Mouse (Mus musculus) adrenal gland, postnatal 36 days (tissue): ENCODE measurements around the gene Magi1. TPM values are rescaled to one million over a fixed set of nuclear protein-coding genes. Genes with fewer than 3 reads are reported as not detected.

ENCODE experiments used
- DNase-seq, 2 experiments: peaks; one replicate each; pipeline ENCODE4 v3.0.0; 2021; ENCODE audit warnings: mixed read lengths in 1 of 2
- total RNA-seq, 2 experiments: library from RNA; stranded (reverse); gene quantifications; 2 replicates each; pipeline ENCODE4 v1.2.3; 2021

Magi1 gene
- total RNA-seq, 2 experiments from 2014 or later, result 12.6 to 41.2 TPM

GRCm38 (mm10) chr6:94257831-94258173, 25.9 kb downstream of the Magi1 start:
- DNase-seq, result peak in 1 of 2 experiments; percentile 21

DNA sequence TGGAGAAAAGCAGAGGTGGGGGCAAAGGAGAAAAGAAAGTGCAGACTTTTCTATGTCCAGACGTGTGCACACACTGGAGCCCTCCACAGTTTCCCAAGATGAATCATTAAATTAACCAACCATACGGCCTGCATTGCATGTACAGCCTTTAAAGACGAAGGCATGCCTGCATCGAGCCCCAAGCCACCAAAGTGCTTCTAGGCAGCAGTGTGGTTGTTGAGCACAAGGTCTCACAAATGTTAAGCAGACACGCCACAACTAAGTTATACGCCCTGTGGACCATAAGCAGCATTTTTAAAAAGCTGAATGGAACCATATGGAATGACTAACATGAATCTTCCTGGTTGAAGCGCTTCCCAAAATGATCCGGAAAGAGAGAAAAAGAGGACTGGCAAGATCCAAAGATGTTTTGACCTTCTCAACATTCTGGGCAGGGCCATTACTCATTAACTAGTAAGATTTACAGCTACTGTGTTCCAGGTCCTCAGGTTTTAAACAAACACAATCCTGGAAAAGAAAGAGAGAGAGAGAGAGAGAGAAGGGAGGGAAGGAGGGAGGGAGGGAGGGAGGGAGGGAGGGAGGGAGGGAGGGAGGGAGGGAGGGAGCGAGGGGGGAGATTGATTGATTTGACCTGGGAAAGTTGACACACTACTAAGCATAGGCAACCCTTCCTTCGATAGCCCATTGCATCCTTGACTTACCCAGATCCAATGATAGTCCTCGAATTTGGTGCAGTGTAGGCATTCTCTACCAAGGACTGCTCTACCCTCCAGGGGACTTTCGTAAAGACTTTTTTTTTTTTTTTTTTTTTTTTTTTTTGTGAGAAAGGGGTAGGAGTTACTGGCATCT, 26.5 kb downstream of the Magi1 start:
- DNase-seq, result no peak

DNA sequence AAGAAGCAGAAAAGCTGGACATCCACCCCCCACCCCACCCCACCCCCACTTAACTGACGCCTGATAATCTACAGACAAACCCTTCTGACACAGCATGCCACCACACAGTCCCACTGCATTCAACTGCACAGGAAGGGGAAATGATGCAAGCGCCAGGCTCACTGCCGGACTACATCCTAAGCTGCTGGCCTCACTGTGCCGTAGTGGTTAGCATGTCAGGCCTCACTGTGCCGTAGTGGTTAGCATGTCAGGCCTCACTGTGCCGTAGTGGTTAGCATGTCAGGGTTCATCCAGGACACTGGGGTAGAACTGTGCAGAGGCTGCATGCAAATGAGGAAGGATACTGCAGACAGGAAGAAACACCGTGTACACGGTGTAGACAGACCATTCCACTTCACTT, 29.8 kb downstream of the Magi1 start:
- no peak for DNase-seq

DNA sequence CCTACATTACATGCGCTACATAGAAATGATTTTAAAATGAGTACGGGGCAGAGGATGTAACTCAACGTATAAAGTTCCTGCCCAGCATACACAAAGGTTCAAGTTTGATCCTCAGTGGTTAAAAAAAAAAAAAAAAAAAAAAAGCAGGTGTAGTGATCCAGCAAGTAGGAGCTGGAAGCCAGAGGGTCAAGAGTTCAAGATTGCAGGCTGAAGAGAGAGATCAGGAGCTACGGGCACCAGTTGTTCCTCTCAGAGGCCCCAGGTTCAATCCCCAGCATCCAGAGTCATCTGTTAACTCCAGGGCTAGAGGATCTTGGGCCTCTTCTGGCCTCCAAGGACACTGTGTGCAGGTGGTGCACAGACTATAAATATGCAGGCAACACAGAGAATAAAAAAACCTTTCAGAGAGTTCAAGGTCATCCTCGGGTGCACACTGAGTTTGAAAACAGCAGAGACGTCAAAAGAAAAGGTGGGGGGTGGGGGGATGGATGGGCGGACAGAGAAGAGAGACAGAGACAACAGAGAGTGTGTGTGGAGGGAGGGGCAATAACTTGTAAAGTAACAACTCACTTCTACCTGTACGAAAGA, 32.3 kb downstream of the Magi1 start:
- DNase-seq, result no peak

DNA sequence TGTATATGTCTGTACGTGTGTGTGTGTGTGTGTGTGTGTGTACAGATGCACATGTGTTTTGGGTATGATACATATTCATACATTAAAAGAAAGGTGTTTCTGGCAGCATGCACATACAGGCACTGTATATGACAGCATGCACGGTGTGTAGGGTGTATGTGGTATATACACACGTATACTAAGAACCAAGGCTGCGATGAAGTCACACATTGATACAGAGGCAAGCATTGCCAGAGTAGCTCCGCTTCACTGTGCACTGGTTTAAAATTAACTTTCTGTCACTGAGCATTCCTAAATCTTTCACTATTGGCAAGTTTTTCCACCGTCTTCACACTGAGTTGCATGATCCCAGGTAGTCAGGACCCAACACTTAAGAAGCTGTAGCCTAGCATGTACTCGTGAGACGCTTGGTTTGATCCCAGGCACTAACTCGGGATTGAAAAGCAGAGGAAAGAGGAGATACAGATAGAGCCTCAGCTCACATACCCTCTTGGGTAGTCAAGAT, 34.4 kb downstream of the Magi1 start:
- no peak for DNase-seq

GRCm38 (mm10) chr6:94241251-94241650, 42.5 kb downstream of the Magi1 start:
- peak; percentile 22 to 47 for DNase-seq

GRCm38 (mm10) chr6:94238643-94239042, 45.1 kb downstream of the Magi1 start:
- no peak for DNase-seq

- no peak for DNase-seq
Observed at GRCm38 (mm10) chr6:94236899-94237298, 46.8 kb downstream of the Magi1 start.

GRCm38 (mm10) chr6:94232243-94232785, 51.4 kb downstream of the Magi1 start:
- DNase-seq, result no peak

- DNase-seq, result no peak
Observed at GRCm38 (mm10) chr6:94231831-94232230, 51.9 kb downstream of the Magi1 start.

- no peak for DNase-seq
Observed at GRCm38 (mm10) chr6:94231367-94231766, 52.4 kb downstream of the Magi1 start.

DNA sequence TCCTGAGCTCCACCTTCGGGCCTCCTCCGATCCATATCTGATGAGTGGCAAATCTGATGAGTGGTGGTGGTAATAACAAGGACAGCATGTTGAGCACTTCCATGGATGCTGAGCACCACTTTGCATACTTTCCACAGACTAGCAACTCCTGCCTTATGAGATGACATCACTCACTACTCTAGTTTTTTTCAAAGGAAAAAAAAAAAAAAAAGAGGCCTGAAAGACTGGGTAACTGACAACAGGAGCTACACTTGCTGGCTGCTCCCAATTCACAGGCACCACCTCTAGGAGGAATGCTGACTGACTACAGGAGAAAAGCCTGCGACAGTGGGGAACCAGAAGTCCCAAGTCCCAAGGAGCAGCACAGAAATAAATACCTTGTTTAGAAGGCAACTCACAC, 52.8 kb downstream of the Magi1 start:
- DNase-seq, result no peak

- no peak for DNase-seq
Observed at GRCm38 (mm10) chr6:94230129-94230528, 53.6 kb downstream of the Magi1 start.

- DNase-seq, result no peak
Observed at GRCm38 (mm10) chr6:94226262-94226661, 57.5 kb downstream of the Magi1 start.

DNA sequence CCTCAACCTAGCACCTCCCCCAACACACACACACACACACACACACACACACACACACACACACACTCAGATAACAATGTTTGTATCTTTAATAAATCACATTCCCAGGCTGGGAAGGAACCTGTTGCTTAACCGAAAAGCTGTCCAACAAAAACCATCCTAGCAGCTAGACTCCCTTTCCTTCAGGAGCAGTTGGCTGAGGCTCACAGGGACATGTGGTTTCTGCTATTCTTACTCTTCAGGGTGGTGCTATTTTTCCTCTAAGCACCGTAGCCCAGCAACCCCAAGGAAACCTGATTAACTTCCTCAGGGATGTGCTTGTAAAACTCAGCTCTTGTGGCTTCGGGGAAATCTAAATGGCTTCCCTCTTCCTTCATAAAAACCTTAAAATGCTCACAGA, 57.9 kb downstream of the Magi1 start:
- no peak for DNase-seq

- DNase-seq, result peak; percentile 60 to 64
Observed at GRCm38 (mm10) chr6:94225091-94225490, 58.6 kb downstream of the Magi1 start.

GRCm38 (mm10) chr6:94222253-94222652, 61.5 kb downstream of the Magi1 start:
- DNase-seq, result no peak

- DNase-seq, result no peak
Observed at GRCm38 (mm10) chr6:94221750-94222149, 62.0 kb downstream of the Magi1 start.

DNA sequence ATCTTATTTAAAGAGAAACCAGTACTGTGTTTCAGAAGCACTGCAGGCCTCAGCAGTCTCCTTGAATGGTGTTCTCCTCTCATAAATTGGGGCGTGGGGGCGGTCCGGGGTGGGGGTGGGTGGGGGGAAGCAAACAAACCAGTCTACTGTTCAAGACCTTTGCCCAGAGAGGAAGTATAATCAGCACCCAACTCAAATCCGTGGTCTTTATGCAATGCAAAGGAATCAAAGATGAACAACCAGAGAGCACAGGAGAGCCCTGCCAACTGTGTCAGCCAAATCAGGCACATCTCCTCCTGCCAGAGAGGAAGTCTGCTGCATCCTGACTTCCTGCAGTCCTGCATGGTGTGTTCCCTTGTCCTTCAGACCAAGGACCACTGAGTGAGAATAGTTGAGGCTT, 65.6 kb downstream of the Magi1 start:
- peak in 1 of 2 experiments; percentile 28 for DNase-seq

- no peak for DNase-seq
Observed at GRCm38 (mm10) chr6:94215834-94216233, 67.9 kb downstream of the Magi1 start.

DNA sequence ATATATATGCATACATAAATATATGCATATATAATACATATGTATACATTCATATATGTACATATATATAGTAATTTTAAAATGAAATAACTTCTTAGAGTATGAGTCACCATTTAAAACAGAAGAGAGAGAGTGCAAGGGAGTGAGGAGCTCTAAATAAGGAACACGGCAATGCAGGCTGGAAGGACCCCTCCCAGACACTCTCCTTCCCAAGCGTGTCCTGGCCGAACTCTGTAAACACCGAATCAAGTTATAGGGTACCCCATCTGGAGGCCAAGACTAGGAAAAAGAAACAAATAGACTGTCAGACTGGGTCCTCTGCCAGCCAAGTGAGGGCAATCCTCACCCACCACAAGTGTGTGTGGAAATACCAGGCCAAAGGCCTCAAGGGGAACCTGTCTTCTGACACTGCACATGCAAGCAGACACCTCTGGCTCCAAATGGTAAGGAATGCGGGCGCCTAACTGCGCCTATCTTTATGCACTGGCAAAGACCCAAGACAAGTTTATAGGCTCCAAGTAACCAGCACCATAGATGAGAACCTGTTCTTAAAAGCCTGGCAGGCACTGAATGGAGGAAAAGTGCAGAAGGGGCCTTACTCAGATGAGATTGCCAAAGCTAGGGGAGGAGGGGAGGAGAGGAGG, 68.7 kb downstream of the Magi1 start:
- DNase-seq, result no peak

DNA sequence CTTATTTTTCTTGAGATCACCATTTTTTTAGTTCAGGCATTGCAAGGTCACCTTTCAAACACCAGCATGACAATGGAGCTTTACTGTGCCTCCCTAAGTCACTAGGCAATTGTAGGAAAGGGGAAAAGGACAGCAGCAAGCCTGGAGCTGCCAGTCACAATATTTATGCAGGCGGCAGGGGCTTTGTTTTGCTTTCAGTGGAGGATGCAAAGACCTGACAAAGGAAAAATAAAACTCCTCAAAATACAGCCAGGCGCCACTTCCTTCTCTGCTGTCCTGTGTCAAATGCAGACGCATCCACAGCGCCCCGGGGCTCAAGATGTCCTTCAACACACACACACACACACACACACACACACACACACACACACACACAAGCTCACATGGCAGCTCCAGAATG, 77.8 kb downstream of the Magi1 start:
- peak; percentile 34 to 41 for DNase-seq

GRCm38 (mm10) chr6:94203642-94204145, 80.0 kb downstream of the Magi1 start:
- DNase-seq, result no peak
